Mouse (Mus musculus) T-cell, adult 66 days (primary cell): Measurements from ENCODE around the gene Lat. TPM values are rescaled to one million over a fixed set of nuclear protein-coding genes. Genes with fewer than 3 reads are reported as not detected.

ENCODE experiments used
- total RNA-seq, 2 experiments: library from RNA; stranded (reverse); gene quantifications; 3 replicates in 1 of 2; 4 replicates in 1 of 2; pipeline ENCODE4 v1.2.4; 2023

The Lat gene
- 100 to 1,000 TPM; 682 to 692 TPM for total RNA-seq

DNA sequence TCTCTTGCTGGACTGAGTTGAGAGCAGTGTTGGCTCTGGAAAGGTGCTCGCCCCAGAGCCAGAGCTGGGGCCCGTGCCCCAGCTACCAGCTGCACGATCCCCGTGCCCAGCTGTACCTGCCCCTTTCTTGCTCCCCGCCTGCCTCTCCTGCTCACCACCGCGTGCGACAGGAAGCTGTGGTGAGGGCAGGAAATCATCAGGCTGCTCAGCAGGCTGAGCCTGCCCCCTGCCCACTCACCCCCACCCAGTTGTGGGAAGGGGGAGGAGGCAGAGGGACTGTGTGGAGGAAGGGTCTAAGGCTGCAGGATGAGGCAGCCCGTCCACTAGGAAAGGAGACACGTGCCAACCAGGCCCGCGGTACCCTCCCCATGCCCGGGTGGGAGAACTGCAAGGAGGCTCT, at the start of gene Lat:
TSS of gene Lat (minus strand) at position 178 of the 400 bp plus-strand sequence.

DNA sequence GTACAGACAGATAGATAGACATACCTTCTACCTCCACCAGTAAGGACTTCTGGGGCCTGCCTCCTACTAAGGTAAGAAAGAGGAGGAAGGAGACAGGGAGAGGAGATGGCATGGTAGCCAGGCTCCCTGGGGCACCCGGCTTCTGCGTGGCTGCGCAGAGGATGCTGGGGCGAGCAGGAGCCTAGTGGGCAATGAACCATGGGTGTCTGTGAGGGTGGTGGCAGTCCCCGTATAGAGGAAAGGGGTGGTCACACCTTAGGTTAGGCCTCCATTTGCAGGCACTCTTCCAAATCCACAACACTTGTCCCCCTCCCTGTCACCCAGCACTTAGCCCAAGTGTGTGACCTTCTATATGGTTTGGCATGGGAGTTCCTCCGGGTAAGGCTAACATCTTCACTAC, 45.4 kb upstream of the Lat start, which contains the start of gene Cd19:
TSS of gene Cd19 (minus strand) at position 165 of the 400 bp plus-strand sequence.

DNA sequence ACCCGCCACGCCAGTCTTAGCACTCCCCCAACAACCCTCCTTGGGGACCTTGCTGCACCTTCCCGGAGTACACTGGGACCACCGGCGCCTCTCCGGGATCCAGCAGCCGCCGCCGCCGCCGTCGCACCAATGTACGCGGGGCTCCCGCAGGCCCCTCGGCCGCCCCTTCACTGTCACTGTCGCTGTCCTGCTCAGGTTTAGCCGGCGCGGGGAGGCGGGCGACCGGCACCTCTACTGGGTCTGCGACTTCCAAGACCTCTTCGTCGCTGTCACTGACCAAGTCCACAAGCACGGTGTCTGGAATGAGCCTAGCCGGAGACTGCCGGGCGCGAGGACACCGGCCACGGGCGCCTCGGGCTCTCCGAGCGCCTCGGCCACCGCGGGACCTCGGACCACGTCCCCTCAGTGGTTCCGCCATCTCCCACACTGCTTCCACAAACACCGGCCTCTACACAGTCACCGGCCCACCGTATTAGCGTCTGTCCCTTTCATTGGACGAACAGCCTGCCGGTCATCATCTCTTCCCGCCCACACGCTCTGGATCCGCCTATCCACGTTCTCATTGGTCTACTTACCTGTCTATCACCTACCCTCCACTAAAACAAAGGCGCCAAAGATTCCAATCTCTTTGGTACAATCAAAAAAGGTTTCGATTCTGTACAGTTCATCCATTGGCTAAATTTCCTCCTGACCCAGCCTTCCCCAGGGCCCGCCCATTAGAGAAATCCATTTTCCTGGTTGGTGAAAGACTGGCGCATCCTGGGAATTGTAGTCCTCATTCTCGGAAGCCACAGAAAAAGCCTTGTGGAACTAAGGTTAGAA, 27.1 kb upstream of the Lat start, which contains the start of gene Nfatc2ip:
TSS of gene Nfatc2ip (minus strand) at position 440 of the 822 bp plus-strand sequence.

DNA sequence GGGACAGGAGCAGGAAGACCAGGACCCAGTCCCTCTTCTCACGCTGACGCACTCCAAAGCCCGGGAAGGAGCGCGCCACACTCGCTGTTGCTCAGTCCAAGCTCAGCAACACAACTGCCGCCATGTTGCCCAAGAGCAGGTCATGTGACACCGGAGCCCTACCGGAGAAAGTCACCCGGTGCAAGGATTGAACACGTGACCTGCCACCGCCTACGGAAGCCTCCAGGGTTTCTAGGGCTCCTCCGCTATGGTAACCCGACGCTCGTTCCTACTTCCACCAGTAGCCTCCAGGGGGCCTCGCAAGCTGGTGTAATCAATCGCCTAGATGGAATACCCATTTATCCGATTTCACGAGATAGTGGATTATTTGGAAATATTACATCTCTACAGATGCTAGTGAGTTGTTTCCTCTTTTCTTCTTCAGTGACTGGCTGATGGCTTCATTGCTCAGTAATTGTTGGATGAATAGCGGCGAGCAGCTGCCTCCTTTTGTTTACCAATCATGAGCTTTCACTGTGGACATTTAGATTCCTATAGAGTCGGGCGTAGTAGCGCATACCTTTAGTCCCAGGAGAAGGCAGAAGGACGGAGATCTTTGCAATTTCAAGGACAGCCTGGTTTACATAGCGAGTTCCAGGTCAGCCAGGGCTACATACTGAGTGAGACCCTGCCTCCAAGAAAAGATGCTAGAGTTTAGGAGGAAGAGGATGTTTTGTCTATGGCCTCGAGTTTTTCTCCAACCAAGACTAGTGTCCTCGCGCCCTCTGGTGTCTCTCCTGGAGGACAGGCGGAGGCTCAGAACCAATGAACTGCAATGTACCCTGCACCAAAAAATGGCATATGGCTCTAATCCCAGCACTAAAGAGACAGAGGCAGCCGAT, 8.1 kb upstream of the Lat start, which contains the start of gene Spns1:
TSS of gene Spns1 (minus strand) at position 173 of the 881 bp plus-strand sequence.

Other genes starting within 250 kb of the Lat start
- gene Xpo6, start 169.1 kb downstream of the Lat start, total RNA-seq: 100 to 1,000 TPM; 189 to 204 TPM
- 10 to 100 TPM; 43.6 to 57.3 TPM for gene Sbk1, start 97.0 kb downstream of the Lat start, total RNA-seq
- gene Spns1, start 7.9 kb upstream of the Lat start, total RNA-seq: 10 to 100 TPM; 80.6 to 97.7 TPM
- gene Nfatc2ip, start 27.2 kb upstream of the Lat start, total RNA-seq: 10 to 100 TPM; 24.8 to 26.6 TPM
- gene Cd19, start 45.3 kb upstream of the Lat start, total RNA-seq: 1 to 10 TPM; 1.0 to 5.2 TPM
- gene Rabep2, start 59.2 kb upstream of the Lat start, total RNA-seq: 10 to 100 TPM; 44.7 to 45.1 TPM
- under 1 TPM; 0.55 to 0.89 TPM for gene Atp2a1, start 93.5 kb upstream of the Lat start, total RNA-seq
- 10 to 100 TPM; 87.3 to 90.5 TPM for gene Sh2b1, start 105.9 kb upstream of the Lat start, total RNA-seq
- 10 to 100 TPM; 50.0 to 55.9 TPM for gene Tufm, start 117.8 kb upstream of the Lat start, total RNA-seq
- gene Atxn2l, start 133.9 kb upstream of the Lat start, total RNA-seq: 100 to 1,000 TPM; 217 to 227 TPM
- gene Eif3c, start 196.8 kb upstream of the Lat start, total RNA-seq: 100 to 1,000 TPM; 138 to 142 TPM
- gene Apobr, start 215.4 kb upstream of the Lat start, total RNA-seq: 1 to 10 TPM; 8.0 to 8.8 TPM
- 100 to 1,000 TPM; 129 to 140 TPM for gene Cln3, start 216.2 kb upstream of the Lat start, total RNA-seq
- not detected for gene Il27, start 225.4 kb upstream of the Lat start, total RNA-seq